Mouse (Mus musculus): ENCODE data around the gene Slc26a9. TPM values are rescaled to one million over a fixed set of nuclear protein-coding genes. Genes with fewer than 3 reads are reported as not detected.

The Slc26a9 gene
- polyA plus RNA-seq, 1 experiment from 2014 or later = not detected

DNA sequence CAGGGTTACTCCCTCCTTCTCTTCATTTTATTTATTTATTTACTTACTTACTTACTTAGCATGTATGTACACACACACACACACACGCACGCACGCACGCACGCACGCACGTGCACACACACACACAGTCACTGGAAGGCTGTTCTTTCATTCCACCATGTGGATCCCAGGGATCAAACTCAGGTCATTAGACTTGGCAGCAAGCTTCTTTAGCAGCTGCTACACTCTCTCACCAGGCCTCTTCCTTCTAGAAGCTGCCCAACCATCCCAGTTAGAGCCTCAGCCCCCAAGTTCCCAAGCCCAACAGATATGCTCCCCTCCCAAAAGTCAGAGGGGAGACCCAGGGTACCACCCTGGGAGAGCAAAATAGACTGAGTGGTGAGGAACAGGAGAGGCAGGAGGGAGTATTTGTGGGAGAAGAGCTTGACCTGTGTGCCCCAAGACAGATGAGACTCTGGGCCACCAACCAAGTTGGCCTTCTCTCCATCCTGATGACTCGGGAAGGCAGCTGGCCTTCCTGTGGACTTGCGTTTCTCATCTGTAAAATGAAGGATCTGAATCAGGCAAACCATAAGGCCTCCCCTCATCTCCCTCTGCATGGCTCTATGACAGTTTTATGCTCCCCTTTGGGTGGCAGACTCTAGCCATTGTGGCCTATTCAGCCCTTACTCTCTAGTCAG is 4.2 kb upstream of the Slc26a9 start:
- WGBS = 96% methylated on average over 9 of the region's 9 CpGs
- DNase-seq (ENCODE audit: extremely low spot score, low spot score) = no peak
- H3K4me3 ChIP-seq = no peak overlapping the region
- no peaks in the 10 kb centered on the region for H3K36me3 ChIP-seq (replicated peaks)
- peaks cover 9% of the 10 kb centered on the region; the same call in 1 of the 2 replicates for H3K4me1 ChIP-seq
- no peak overlapping the region for H3K27ac ChIP-seq
- H3K9me3 ChIP-seq = no peaks in the 10 kb centered on the region
- no peaks in the 10 kb centered on the region for H3K27me3 ChIP-seq (ENCODE audit: poor library complexity, severe bottlenecking)

DNA sequence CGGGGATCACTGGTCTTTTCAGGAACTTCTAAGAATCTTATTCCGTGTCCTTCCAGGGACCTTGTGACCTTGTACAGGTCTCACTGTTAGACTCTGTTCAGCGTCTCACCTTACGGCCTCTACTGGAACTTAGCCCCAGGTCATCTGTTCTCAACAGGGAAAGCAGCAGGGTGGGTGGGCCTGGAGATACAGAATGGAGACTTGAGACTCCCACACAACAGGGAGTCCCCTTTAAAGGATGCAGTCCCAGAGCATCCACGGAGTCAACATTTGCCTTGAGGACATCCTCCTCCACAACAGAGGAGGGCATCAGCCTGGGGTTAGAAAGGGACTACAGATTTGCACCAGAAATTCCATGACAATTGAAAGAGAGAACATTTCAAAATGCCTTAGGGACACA is 1.6 kb downstream of the Slc26a9 start:
- WGBS = 55% methylated on average over 5 of the region's 5 CpGs
- H3K27me3 ChIP-seq (ENCODE audit: poor library complexity, severe bottlenecking) = no peaks in the 10 kb centered on the region
- H3K4me1 ChIP-seq = peaks cover 21% of the 10 kb centered on the region
- H3K4me3 ChIP-seq = no peak overlapping the region
- no peak for DNase-seq (ENCODE audit: extremely low spot score, low spot score)
- no peaks in the 10 kb centered on the region for H3K9me3 ChIP-seq
- H3K27ac ChIP-seq = no peak overlapping the region
- H3K36me3 ChIP-seq (replicated peaks) = no peaks in the 10 kb centered on the region

DNA sequence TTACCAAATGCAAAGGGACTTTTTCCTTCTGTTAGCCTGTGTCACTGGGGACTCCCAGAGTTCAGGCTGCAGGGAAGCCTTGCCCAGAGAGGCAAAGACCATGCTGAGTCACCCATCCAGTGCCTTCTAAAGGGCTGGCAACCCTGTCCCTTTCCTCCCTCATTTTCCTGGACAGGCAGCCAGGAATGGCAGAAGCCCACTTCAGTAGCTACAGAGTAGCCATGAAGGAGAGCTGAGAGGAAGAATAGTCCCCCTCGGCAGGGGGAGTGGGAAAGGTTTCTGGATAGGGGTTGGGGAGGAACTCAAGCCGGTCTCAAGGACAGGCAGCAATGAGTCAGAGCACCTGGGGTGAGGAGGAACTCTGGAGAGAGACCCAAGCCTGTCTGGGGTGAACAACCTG is 3.9 kb downstream of the Slc26a9 start:
- Histone ChIP-seq H3K27me3 (ENCODE audit: poor library complexity, severe bottlenecking) (no peaks in the 10 kb centered on the region), H3K27ac (no peak overlapping the region), H3K9me3 (no peaks in the 10 kb centered on the region), H3K4me1 (peaks cover 21% of the 10 kb centered on the region), H3K36me3 (replicated peaks) (no peaks in the 10 kb centered on the region), H3K4me3 (no peak overlapping the region)
- 52% methylated on average over 2 of the region's 2 CpGs for WGBS
- no peak for DNase-seq (ENCODE audit: extremely low spot score, low spot score)

DNA sequence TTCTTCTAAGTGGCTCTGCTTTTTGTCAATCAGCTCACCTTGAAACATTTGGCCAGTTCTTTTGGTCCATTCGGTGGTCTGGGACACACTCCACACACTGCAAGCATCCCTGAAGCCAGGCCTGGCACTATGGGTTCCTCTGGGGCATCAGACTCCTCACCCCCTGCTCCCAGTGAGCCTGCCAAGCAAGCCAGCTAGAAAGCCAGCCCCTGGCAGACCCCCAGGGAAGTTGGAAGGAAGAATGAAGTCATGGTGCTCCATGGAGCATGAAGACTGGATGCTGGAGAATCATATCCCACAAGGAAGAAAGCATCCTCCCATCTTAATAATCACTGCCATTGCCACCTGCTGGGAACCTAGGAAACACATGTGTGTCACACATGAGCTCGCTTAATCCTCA is 4.8 kb downstream of the Slc26a9 start:
- no peak overlapping the region for H3K27ac ChIP-seq
- WGBS = 81% methylated on average over 2 of the region's 2 CpGs
- H3K4me3 ChIP-seq = no peak overlapping the region
- no peak for DNase-seq (ENCODE audit: extremely low spot score, low spot score)
- H3K4me1 ChIP-seq = peaks cover 17% of the 10 kb centered on the region
- H3K9me3 ChIP-seq = no peaks in the 10 kb centered on the region
- H3K27me3 ChIP-seq (ENCODE audit: poor library complexity, severe bottlenecking) = no peaks in the 10 kb centered on the region
- H3K36me3 ChIP-seq (replicated peaks) = no peaks in the 10 kb centered on the region

DNA sequence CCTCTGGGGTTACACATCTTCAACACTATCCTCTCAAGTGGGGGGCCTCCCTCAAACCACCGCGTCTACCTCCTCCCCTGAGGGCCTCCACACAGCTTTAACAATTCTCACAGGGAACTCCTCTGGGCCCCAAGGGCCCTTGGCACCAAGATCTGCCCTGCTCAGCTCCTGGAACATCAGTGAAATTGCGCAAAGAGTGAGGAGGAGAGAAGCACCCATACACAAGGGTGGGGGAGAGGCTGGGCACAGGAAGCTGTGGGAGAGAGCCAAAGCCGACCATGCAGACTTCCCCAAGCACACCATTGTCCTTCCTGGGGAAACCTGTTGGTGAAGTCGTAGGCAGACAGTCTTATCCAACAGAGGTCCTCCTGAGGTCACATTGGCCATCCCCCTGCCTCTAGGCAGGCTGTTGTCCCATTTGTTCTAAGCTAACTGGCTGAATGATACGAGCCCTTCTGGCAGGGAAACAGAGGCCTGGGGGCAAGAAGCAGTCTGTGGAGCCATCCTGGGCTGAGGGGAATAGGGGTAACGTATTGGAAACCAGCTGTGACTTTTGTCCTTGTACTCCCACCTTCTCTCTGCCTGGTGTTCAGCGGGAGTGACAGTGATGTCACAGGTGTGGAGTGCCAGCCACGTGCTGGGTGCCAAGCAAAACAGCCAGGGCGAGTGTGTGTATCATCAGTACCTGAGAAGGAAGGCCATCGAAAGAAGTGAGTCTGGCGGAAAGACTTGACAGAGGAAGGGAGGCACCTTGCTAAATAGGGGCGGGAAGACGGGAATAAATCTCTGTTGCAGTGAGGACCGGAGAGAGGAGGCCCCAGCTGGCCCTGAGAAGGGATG is 6.1 kb downstream of the Slc26a9 start:
- Histone ChIP-seq H3K27me3 (ENCODE audit: poor library complexity, severe bottlenecking) (no peaks in the 10 kb centered on the region), H3K9me3 (no peaks in the 10 kb centered on the region), H3K36me3 (replicated peaks) (no peaks in the 10 kb centered on the region), H3K27ac (no peak overlapping the region), H3K4me3 (no peak overlapping the region), H3K4me1 (peaks cover 9% of the 10 kb centered on the region)
- no peak for DNase-seq (ENCODE audit: extremely low spot score, low spot score)
- WGBS = 80% methylated on average over 15 of the region's 15 CpGs

DNA sequence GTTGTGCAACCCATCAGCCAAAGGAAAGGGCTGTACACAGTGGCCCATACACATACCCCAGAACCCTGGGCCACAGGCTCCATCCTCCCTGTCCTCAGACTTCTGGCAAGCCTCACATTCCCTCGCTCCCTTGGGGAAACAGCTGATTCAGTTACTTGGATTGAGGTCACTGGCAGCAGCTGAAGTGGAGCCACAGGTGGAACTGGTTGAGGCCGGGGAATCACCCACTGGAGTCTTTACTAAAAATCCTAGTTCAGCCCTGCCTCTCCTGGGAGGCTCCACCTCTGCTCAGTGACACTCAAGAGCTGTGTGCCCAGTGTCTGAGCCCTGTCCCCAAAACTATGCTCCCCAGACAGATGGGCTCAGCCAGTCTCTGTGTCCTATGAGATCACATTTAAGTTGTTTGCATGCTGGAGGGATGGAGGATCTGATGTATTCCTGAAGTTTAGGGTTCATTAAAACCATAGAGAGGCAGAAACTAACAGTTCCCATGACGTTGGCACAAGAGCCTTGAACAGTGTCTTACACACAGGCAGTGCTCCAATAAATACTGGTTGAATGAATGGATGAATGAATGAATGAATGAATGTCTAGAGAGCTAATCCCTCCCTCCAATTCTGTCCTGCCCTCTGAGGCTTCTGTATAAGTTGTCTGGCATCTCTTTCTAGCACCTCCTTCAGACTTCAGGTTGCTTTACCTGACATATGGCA is 7.5 kb downstream of the Slc26a9 start:
- Histone ChIP-seq H3K9me3 (no peaks in the 10 kb centered on the region), H3K36me3 (replicated peaks) (no peaks in the 10 kb centered on the region), H3K27ac (no peak overlapping the region), H3K27me3 (ENCODE audit: poor library complexity, severe bottlenecking) (no peaks in the 10 kb centered on the region), H3K4me3 (no peak overlapping the region), H3K4me1 (peaks cover 6% of the 10 kb centered on the region)
- no peak for DNase-seq (ENCODE audit: extremely low spot score, low spot score)
- 88% methylated on average over 3 of the region's 3 CpGs for WGBS

DNA sequence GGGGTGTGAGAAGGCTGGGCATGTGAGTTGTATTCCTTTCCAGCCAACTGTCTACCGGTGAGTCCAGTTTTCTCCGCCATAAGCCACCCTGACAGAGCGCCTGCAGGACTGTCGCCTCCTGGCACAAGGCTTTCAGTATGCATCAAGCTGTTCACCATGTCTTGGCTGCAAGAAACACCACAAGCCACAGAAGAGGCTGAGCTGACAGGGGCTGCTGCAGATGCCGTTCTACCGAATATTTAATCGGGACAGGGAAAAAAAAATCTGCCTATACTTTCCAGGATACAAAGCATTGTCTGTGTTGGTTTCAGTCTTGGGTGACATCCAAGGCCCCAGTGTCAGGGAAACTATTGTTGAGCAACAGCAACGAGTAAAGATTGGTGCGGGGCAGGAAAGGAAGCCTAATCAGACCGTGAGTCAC is 8.1 kb downstream of the Slc26a9 start:
- Histone ChIP-seq H3K36me3 (replicated peaks) (no peaks in the 10 kb centered on the region), H3K27me3 (ENCODE audit: poor library complexity, severe bottlenecking) (no peaks in the 10 kb centered on the region), H3K27ac (no peak overlapping the region), H3K4me1 (peaks cover 3% of the 10 kb centered on the region), H3K4me3 (no peak overlapping the region), H3K9me3 (no peaks in the 10 kb centered on the region)
- DNase-seq (ENCODE audit: extremely low spot score, low spot score) = no peak
- 85% methylated on average over 10 of the region's 10 CpGs for WGBS

DNA sequence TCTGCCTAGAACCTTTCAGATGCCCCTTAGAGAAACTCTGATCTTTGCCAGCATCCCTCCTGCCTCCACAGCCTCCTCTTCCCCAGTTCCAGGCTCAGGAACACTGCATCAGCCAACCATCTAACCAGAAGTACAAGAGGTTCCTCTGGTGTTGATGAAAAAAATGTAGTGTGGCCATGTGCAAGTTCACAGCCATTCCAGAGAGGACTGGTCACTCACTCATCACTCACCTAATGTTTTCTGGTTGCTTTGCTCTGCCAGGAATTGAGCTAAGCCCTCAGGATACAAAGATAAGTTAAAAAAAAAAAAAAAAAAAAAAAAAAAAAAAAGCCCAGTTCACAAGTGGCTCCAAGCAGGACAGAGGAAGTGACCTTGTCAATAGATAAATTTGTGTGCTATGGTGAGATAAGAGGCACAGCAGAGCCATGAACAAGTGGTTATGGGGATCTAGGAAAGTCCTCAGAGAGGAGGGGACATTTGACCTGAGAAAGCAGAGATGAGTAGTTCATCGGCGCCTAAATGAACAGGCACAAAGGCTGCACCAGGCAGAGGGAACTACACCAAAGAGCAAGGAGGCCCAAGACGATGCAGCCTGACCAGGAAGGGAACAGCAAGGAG is 10.5 kb downstream of the Slc26a9 start:
- no peaks in the 10 kb centered on the region for H3K27me3 ChIP-seq (ENCODE audit: poor library complexity, severe bottlenecking)
- no peak overlapping the region for H3K4me3 ChIP-seq
- H3K36me3 ChIP-seq (replicated peaks) = no peaks in the 10 kb centered on the region
- H3K9me3 ChIP-seq = no peaks in the 10 kb centered on the region
- no peak for DNase-seq (ENCODE audit: extremely low spot score, low spot score)
- WGBS = 84% methylated on average over 3 of the region's 3 CpGs
- H3K4me1 ChIP-seq = peaks cover 3% of the 10 kb centered on the region
- no peak overlapping the region for H3K27ac ChIP-seq

DNA sequence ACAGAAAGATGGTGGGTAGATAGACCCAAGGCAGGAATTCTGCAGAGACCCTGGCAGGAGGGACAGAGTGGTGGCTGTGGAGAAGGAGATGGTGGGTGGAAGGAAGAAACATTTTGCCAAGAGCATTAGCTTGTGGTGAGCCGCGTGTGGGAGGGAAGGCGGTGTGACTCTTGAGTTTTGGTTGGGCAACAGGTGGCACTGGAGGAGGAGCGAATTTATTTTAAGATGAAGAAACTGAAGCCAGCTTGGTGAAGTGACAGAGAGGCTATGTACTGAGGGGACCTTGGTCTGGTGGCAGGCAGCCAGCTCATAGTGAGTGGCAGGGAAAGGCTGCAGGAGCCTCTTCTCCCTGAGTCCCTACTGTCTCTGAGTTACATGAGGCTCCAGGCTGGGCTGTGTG is 11.1 kb downstream of the Slc26a9 start:
- no peaks in the 10 kb centered on the region for H3K9me3 ChIP-seq
- DNase-seq (ENCODE audit: extremely low spot score, low spot score) = no peak
- H3K4me3 ChIP-seq = no peak overlapping the region
- no peaks in the 10 kb centered on the region for H3K27me3 ChIP-seq (ENCODE audit: poor library complexity, severe bottlenecking)
- 93% methylated on average over 4 of the region's 4 CpGs for WGBS
- H3K36me3 ChIP-seq (replicated peaks) = no peaks in the 10 kb centered on the region
- peaks cover 9% of the 10 kb centered on the region for H3K4me1 ChIP-seq
- H3K27ac ChIP-seq = no peak overlapping the region

DNA sequence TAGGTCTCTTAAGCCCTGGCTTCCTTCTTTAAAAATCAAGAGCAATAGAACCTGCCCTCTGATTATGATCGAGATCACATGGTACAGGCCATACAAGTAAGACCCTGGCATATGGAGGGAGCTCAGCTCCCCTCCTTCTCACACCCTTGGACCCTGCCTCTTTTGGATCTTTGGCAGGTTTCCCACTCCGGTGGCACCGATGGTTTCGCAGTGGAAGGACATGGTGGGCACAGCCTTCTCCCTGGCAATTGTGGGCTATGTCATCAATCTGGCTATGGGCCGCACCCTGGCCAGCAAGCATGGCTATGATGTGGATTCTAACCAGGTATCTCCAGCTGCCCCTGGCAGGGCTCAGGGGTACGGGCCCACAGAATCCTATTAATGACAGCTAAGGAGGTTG is 13.4 kb downstream of the Slc26a9 start:
- 93% methylated on average over 6 of the region's 6 CpGs for WGBS
- H3K9me3 ChIP-seq = no peaks in the 10 kb centered on the region

DNA sequence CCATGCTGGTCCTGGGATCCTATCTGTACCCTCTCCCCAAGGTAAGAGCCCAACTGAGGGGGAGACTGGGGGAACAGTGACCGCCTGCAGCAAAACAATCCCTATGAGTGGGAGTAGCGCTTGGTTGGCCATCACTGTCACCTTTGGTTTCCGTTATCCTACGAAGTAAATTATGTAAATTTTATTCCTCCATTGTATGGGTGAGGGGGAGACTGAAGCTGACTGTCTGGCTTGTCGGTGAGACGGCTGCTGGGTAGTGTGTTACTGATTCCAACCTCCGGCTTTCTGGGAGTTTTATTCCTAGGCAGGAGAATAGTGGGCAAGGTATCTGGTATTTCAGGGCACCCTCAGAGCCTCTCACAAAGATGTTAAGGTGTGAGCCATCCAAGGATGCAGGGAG is 15.0 kb downstream of the Slc26a9 start:
- Histone ChIP-seq H3K27me3 (ENCODE audit: poor library complexity, severe bottlenecking) (no peaks in the 10 kb centered on the region), H3K27ac (0 out of 2 replicates have a peak overlapping the region, but pooled peaks have one; percentile 32), H3K9me3 (no peaks in the 10 kb centered on the region), H3K36me3 (replicated peaks) (no peaks in the 10 kb centered on the region), H3K4me3 (no peak overlapping the region), H3K4me1 (peaks cover 14% of the 10 kb centered on the region)
- DNase-seq (ENCODE audit: extremely low spot score, low spot score) = no peak
- 86% methylated on average over 7 of the region's 7 CpGs for WGBS

More for the DNA sequence above, 13.4 kb downstream of the Slc26a9 start:
- H3K36me3 ChIP-seq (replicated peaks) = no peaks in the 10 kb centered on the region
- H3K4me3 ChIP-seq = no peak overlapping the region
- H3K27me3 ChIP-seq (ENCODE audit: poor library complexity, severe bottlenecking) = no peaks in the 10 kb centered on the region
- peaks cover 14% of the 10 kb centered on the region for H3K4me1 ChIP-seq
- no peak overlapping the region for H3K27ac ChIP-seq
- DNase-seq (ENCODE audit: extremely low spot score, low spot score) = no peak

DNA sequence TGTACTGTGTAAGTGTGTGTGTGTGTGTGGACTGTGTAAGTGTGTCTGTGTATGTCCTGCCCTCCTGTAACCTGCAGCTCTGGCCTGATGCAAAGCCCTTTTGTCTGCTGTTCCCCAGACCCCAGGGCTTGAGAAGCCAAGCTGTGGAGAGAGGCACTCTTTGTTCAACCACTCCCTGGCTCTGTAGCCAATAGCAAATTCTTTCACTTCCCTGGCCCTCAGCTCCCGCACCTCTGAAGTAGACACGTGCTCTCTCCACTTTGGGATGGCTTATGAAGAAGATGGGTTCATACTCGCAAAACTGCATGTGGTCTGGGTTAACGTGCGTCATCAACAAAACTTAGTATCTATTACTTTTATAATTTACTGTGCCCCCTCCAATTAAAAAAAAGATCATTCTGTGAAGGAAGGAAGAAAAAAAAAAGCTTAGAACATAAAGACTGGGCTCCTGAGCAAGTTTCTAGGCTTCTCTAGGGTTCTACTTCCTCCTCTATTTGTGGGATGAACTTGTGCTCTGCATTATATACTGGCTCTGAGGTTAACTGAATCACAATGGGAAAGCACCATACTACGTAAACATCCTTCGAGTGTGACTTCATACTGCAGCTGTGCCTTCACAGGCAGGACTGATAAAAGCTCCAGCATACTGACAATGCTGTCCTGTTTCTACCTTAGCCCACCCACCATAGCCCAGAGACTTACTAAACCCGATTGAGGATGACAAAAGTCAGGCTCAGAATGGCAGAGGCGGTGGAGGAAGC is 16.0 kb downstream of the Slc26a9 start:
- Histone ChIP-seq H3K4me3 (no peak overlapping the region), H3K27me3 (ENCODE audit: poor library complexity, severe bottlenecking) (no peaks in the 10 kb centered on the region), H3K4me1 (peaks cover 14% of the 10 kb centered on the region), H3K36me3 (replicated peaks) (no peaks in the 10 kb centered on the region), H3K27ac (peak overlapping the region; percentile 56), H3K9me3 (no peaks in the 10 kb centered on the region)
- DNase-seq (ENCODE audit: extremely low spot score, low spot score) = no peak
- 68% methylated on average over 9 of the region's 9 CpGs for WGBS
